Mouse (Mus musculus) gastrocnemius, postnatal 25 days (tissue): Measurements from ENCODE around the gene Gdpd3. TPM values are rescaled to one million over a fixed set of nuclear protein-coding genes. Genes with fewer than 3 reads are reported as not detected.
"Not testable (repeated sequence)": the region's sequence is repeated elsewhere in the genome, so short reads cannot be mapped to it uniquely, and the experiment has no call there.

Source experiments
- DNase-seq: peaks from one replicate; pipeline ENCODE4 v3.0.0; 2022
- long read RNA-seq, 2 experiments: library from polyadenylated mRNA; stranded (forward); transcript quantifications; one replicate each; pipeline ENCODE4 v2.0.0; 2021
- total RNA-seq, 2 experiments: library from RNA; stranded (reverse); gene quantifications; 1 replicate in 1 of 2; 2 replicates in 1 of 2; pipeline ENCODE4 v1.2.3; 2021

Gdpd3 gene
- 1 to 10 TPM in 1 of 2 experiments, under 1 TPM in 1; 0.49 to 1.6 TPM for total RNA-seq
- long read RNA-seq, experiment 1, partial matches to known transcripts: 0 of 3 reads
- long read RNA-seq, experiment 1, other reads (novel, unspliced or antisense): 3 of 3 reads
- long read RNA-seq, experiment 2, partial matches to known transcripts: 0 of 1 reads
- long read RNA-seq, experiment 2, other reads (novel, unspliced or antisense): 1 of 1 reads

- no peak for DNase-seq
Measured at GRCm38 (mm10) chr7:126766201-126766600, at the start of gene Gdpd3. Gdpd3 (plus strand) TSS chr7:126766334.

GRCm38 (mm10) chr7:126717566-126717965 lies 48.6 kb upstream of the Gdpd3 start:
- no peak for DNase-seq

GRCm38 (mm10) chr7:126718787-126719337 lies 47.3 kb upstream of the Gdpd3 start:
- DNase-seq: no peak

- no peak for DNase-seq
Measured at GRCm38 (mm10) chr7:126721635-126722034, 44.5 kb upstream of the Gdpd3 start.

GRCm38 (mm10) chr7:126725077-126725476 lies 41.1 kb upstream of the Gdpd3 start:
- no peak for DNase-seq

GRCm38 (mm10) chr7:126725667-126726066 lies 40.5 kb upstream of the Gdpd3 start:
- DNase-seq: no peak

- not testable (repeated sequence) for DNase-seq
Measured at GRCm38 (mm10) chr7:126730256-126730789, 35.8 kb upstream of the Gdpd3 start.

- DNase-seq: no peak
Measured at GRCm38 (mm10) chr7:126736122-126736521, 30.0 kb upstream of the Gdpd3 start.

- no peak for DNase-seq
Measured at GRCm38 (mm10) chr7:126739551-126739950, 26.6 kb upstream of the Gdpd3 start.

GRCm38 (mm10) chr7:126740132-126740735 lies 25.9 kb upstream of the Gdpd3 start:
- DNase-seq: no peak

- DNase-seq: no peak
Measured at GRCm38 (mm10) chr7:126740977-126741376, 25.2 kb upstream of the Gdpd3 start.

- DNase-seq: no peak
Measured at GRCm38 (mm10) chr7:126741452-126741851, 24.7 kb upstream of the Gdpd3 start.

- DNase-seq: no peak
Measured at GRCm38 (mm10) chr7:126741964-126742482, 24.1 kb upstream of the Gdpd3 start.

GRCm38 (mm10) chr7:126746066-126746465 lies 20.1 kb upstream of the Gdpd3 start:
- no peak for DNase-seq

GRCm38 (mm10) chr7:126746798-126747197 lies 19.3 kb upstream of the Gdpd3 start:
- DNase-seq: no peak

GRCm38 (mm10) chr7:126748824-126749223 lies 17.3 kb upstream of the Gdpd3 start:
- no peak for DNase-seq

- no peak for DNase-seq
Measured at GRCm38 (mm10) chr7:126749582-126750343, 16.4 kb upstream of the Gdpd3 start.

- DNase-seq: peak; percentile 54
Measured at GRCm38 (mm10) chr7:126754866-126755265, 11.3 kb upstream of the Gdpd3 start.

- DNase-seq: no peak
Measured at GRCm38 (mm10) chr7:126758539-126758938, 7.6 kb upstream of the Gdpd3 start.

GRCm38 (mm10) chr7:126759050-126759671 lies 7.0 kb upstream of the Gdpd3 start, which contains the start of gene Mapk3:
Mapk3 (plus strand) TSS chr7:126759601.
- DNase-seq: peak; percentile 85

- DNase-seq: no peak
Measured at GRCm38 (mm10) chr7:126759672-126760390, 6.3 kb upstream of the Gdpd3 start.
